Mouse (Mus musculus): Measurements from ENCODE around the gene Fes. TPM values are rescaled to one million over a fixed set of nuclear protein-coding genes. Genes with fewer than 3 reads are reported as not detected.
A peak's percentile ranks its signal among the peaks of the same experiment; 100 is the strongest.

Fes gene
- polyA plus RNA-seq, 1 experiment from 2014 or later: 13.5 TPM

GRCm38 (mm10) chr7:80373352-80373751 is 14.4 kb downstream of the Fes start:
- Histone ChIP-seq H3K4me3 (replicated peaks) (no peak overlapping the region), H3K4me1 (peaks cover 11% of the 10 kb centered on the region), H3K36me3 (peaks cover under 1% of the 10 kb centered on the region; the same call in 1 of the 2 replicates), H3K9me3 (no peaks in the 10 kb centered on the region), H3K9ac (no peak overlapping the region), H3K4me2 (no peak overlapping the region), H3K27ac (no peak overlapping the region), H3K27me3 (replicated peaks) (no peaks in the 10 kb centered on the region)
- 75% methylated on average over 4 of the region's 4 CpGs for WGBS
- ATAC-seq (ENCODE audit: insufficient read depth, low FRiP score, low read depth): no peak

GRCm38 (mm10) chr7:80372667-80373066 is 15.1 kb downstream of the Fes start:
- H3K9ac ChIP-seq: no peak overlapping the region
- peaks cover 8% of the 10 kb centered on the region; the same call in 1 of the 2 replicates for H3K36me3 ChIP-seq
- 45% methylated on average over 2 of the region's 2 CpGs for WGBS
- peaks cover 11% of the 10 kb centered on the region for H3K4me1 ChIP-seq
- H3K9me3 ChIP-seq: no peaks in the 10 kb centered on the region
- no peaks in the 10 kb centered on the region for H3K27me3 ChIP-seq (replicated peaks)
- no peak for ATAC-seq (ENCODE audit: insufficient read depth, low FRiP score, low read depth)
- no peak overlapping the region for H3K27ac ChIP-seq
- no peak overlapping the region for H3K4me3 ChIP-seq (replicated peaks)
- H3K4me2 ChIP-seq: no peak overlapping the region

- WGBS: 68% methylated on average over 3 of the region's 3 CpGs
- Histone ChIP-seq H3K9ac (no peak overlapping the region), H3K36me3 (peaks cover 12% of the 10 kb centered on the region), H3K4me3 (replicated peaks) (no peak overlapping the region), H3K4me1 (peaks cover 11% of the 10 kb centered on the region), H3K4me2 (no peak overlapping the region), H3K9me3 (no peaks in the 10 kb centered on the region), H3K27me3 (replicated peaks) (no peaks in the 10 kb centered on the region), H3K27ac (no peak overlapping the region)
- ATAC-seq (ENCODE audit: insufficient read depth, low FRiP score, low read depth): no peak
Measured at GRCm38 (mm10) chr7:80372166-80372565, 15.6 kb downstream of the Fes start.

- Histone ChIP-seq H3K36me3 (peaks cover 17% of the 10 kb centered on the region), H3K4me3 (replicated peaks) (peak within 1 kb of the TSS; percentile 88), H3K4me2 (peak within 1 kb of the TSS; percentile 80), H3K9me3 (no peaks in the 10 kb centered on the region), H3K4me1 (peaks cover 11% of the 10 kb centered on the region), H3K27me3 (replicated peaks) (no peaks in the 10 kb centered on the region), H3K9ac (peak within 1 kb of the TSS; percentile 64), H3K27ac (peak within 1 kb of the TSS; percentile 76)
- peak; percentile 70 for ATAC-seq (ENCODE audit: insufficient read depth, low FRiP score, low read depth)
- 1% methylated on average over 47 of the region's 86 CpGs for WGBS
Measured at GRCm38 (mm10) chr7:80371041-80371751, 16.6 kb downstream of the Fes start, which contains the start of gene Man2a2. Gene Man2a2, minus strand, starts transcription at chr7:80371375.

- ATAC-seq (ENCODE audit: insufficient read depth, low FRiP score, low read depth): peak; percentile 28; the same call in 1 of the 2 replicates
- H3K9me3 ChIP-seq: no peaks in the 10 kb centered on the region
- under 1% methylated on average over 28 of the region's 31 CpGs for WGBS
- H3K9ac ChIP-seq: peak overlapping the region; percentile 64
- no peaks in the 10 kb centered on the region for H3K27me3 ChIP-seq (replicated peaks)
- H3K36me3 ChIP-seq: peaks cover 19% of the 10 kb centered on the region
- peaks cover 11% of the 10 kb centered on the region for H3K4me1 ChIP-seq
- H3K4me2 ChIP-seq: peak overlapping the region; percentile 80
- peak overlapping the region; percentile 76 for H3K27ac ChIP-seq
- peak overlapping the region; percentile 88 for H3K4me3 ChIP-seq (replicated peaks)
Measured at GRCm38 (mm10) chr7:80370649-80371040, 17.1 kb downstream of the Fes start.

GRCm38 (mm10) chr7:80369967-80370431 is 17.7 kb downstream of the Fes start:
- Histone ChIP-seq H3K27ac (peak overlapping the region; percentile 76), H3K36me3 (peaks cover 20% of the 10 kb centered on the region), H3K27me3 (replicated peaks) (no peaks in the 10 kb centered on the region), H3K4me2 (peak overlapping the region; percentile 80), H3K4me3 (replicated peaks) (peak overlapping the region; percentile 88), H3K4me1 (peaks cover 11% of the 10 kb centered on the region), H3K9me3 (no peaks in the 10 kb centered on the region), H3K9ac (peak overlapping the region; percentile 64; the same call in 1 of the 2 replicates)
- ATAC-seq (ENCODE audit: insufficient read depth, low FRiP score, low read depth): no peak
- WGBS: 29% methylated on average over 4 of the region's 4 CpGs

- Histone ChIP-seq H3K4me3 (replicated peaks) (no peak overlapping the region), H3K4me2 (peak overlapping the region; percentile 80; the same call in 1 of the 2 replicates), H3K27me3 (replicated peaks) (no peaks in the 10 kb centered on the region), H3K9ac (no peak overlapping the region), H3K36me3 (peaks cover 23% of the 10 kb centered on the region), H3K9me3 (no peaks in the 10 kb centered on the region), H3K27ac (peak overlapping the region; percentile 35; the same call in 1 of the 2 replicates), H3K4me1 (peaks cover 11% of the 10 kb centered on the region)
- 58% methylated on average over 5 of the region's 5 CpGs for WGBS
- ATAC-seq (ENCODE audit: insufficient read depth, low FRiP score, low read depth): no peak
Measured at GRCm38 (mm10) chr7:80369461-80369860, 18.3 kb downstream of the Fes start.

- H3K9me3 ChIP-seq: no peaks in the 10 kb centered on the region
- no peak overlapping the region for H3K9ac ChIP-seq
- H3K27ac ChIP-seq: no peak overlapping the region
- no peak for ATAC-seq (ENCODE audit: insufficient read depth, low FRiP score, low read depth)
- WGBS: 65% methylated on average over 20 of the region's 20 CpGs
- peak overlapping the region; percentile 80; the same call in 1 of the 2 replicates for H3K4me2 ChIP-seq
- H3K27me3 ChIP-seq (replicated peaks): no peaks in the 10 kb centered on the region
- H3K4me1 ChIP-seq: peaks cover 11% of the 10 kb centered on the region
- no peak overlapping the region for H3K4me3 ChIP-seq (replicated peaks)
- peaks cover 23% of the 10 kb centered on the region for H3K36me3 ChIP-seq
Measured at GRCm38 (mm10) chr7:80368635-80369421, 18.9 kb downstream of the Fes start.

GRCm38 (mm10) chr7:80368009-80368408 is 19.7 kb downstream of the Fes start:
- no peak overlapping the region for H3K4me2 ChIP-seq
- no peak for ATAC-seq (ENCODE audit: insufficient read depth, low FRiP score, low read depth)
- H3K36me3 ChIP-seq: peaks cover 30% of the 10 kb centered on the region
- H3K27ac ChIP-seq: no peak overlapping the region
- no peaks in the 10 kb centered on the region for H3K9me3 ChIP-seq
- no peaks in the 10 kb centered on the region for H3K27me3 ChIP-seq (replicated peaks)
- 86% methylated on average over 9 of the region's 9 CpGs for WGBS
- no peak overlapping the region for H3K9ac ChIP-seq
- no peak overlapping the region for H3K4me3 ChIP-seq (replicated peaks)
- H3K4me1 ChIP-seq: peaks cover 11% of the 10 kb centered on the region

GRCm38 (mm10) chr7:80367232-80367631 is 20.5 kb downstream of the Fes start:
- H3K9ac ChIP-seq: no peak overlapping the region
- H3K4me2 ChIP-seq: no peak overlapping the region
- no peaks in the 10 kb centered on the region for H3K27me3 ChIP-seq (replicated peaks)
- H3K27ac ChIP-seq: no peak overlapping the region
- no peak overlapping the region for H3K4me3 ChIP-seq (replicated peaks)
- peaks cover 11% of the 10 kb centered on the region for H3K4me1 ChIP-seq
- no peak for ATAC-seq (ENCODE audit: insufficient read depth, low FRiP score, low read depth)
- peaks cover 38% of the 10 kb centered on the region for H3K36me3 ChIP-seq
- 91% methylated on average over 7 of the region's 7 CpGs for WGBS
- H3K9me3 ChIP-seq: no peaks in the 10 kb centered on the region

GRCm38 (mm10) chr7:80365759-80366158 is 22.0 kb downstream of the Fes start:
- no peak for ATAC-seq (ENCODE audit: insufficient read depth, low FRiP score, low read depth)
- Histone ChIP-seq H3K27me3 (replicated peaks) (no peaks in the 10 kb centered on the region), H3K36me3 (peaks cover 48% of the 10 kb centered on the region), H3K4me2 (no peak overlapping the region), H3K4me1 (peaks cover 11% of the 10 kb centered on the region), H3K27ac (no peak overlapping the region), H3K4me3 (replicated peaks) (no peak overlapping the region), H3K9me3 (no peaks in the 10 kb centered on the region), H3K9ac (no peak overlapping the region)
- WGBS: 66% methylated on average over 2 of the region's 2 CpGs

- no peak for ATAC-seq (ENCODE audit: insufficient read depth, low FRiP score, low read depth)
- no peak overlapping the region for H3K4me2 ChIP-seq
- no peak overlapping the region for H3K4me3 ChIP-seq (replicated peaks)
- H3K27me3 ChIP-seq (replicated peaks): no peaks in the 10 kb centered on the region
- H3K9ac ChIP-seq: no peak overlapping the region
- 58% methylated on average over 3 of the region's 3 CpGs for WGBS
- no peak overlapping the region for H3K27ac ChIP-seq
- H3K9me3 ChIP-seq: no peaks in the 10 kb centered on the region
- H3K36me3 ChIP-seq: peaks cover 57% of the 10 kb centered on the region
- no peaks in the 10 kb centered on the region for H3K4me1 ChIP-seq
Measured at GRCm38 (mm10) chr7:80360435-80360834, 27.3 kb downstream of the Fes start.
